Mouse (Mus musculus): Measurements from ENCODE around the gene Lamb2.

The Lamb2 gene

GRCm38 (mm10) chr9:108479721-108480351 lies at the start of gene Lamb2:
Gene Lamb2, plus strand, starts transcription at chr9:108479736.
- DNase-seq (ENCODE audit: low spot score), result no peak

- no peak for DNase-seq (ENCODE audit: low spot score)
Measured at GRCm38 (mm10) chr9:108431431-108432067, 48.0 kb upstream of the Lamb2 start.

DNA sequence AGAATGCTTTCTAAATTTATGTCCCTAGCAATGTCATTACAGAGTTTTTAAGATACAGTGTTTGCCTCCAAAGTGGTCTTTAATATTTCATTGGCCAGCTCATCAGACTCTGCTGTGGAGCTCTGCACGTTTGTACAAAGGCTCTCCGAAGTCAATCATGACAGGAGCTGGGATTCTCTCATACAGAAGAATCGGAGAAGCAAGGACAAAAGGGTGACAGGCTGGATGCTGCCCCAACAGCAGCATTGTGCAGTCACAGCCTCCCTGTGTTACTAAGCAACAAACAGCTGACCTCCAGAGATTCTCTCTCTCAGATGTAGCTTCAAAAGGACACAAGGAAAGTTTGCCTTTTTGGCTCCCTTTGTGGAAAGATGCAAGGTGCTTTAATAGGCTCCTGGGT lies 43.4 kb upstream of the Lamb2 start, which contains the start of gene BC048562:
TSS of gene BC048562 (plus strand) at position 301 of the 400 bp plus-strand sequence.
- DNase-seq (ENCODE audit: low spot score), result no peak

DNA sequence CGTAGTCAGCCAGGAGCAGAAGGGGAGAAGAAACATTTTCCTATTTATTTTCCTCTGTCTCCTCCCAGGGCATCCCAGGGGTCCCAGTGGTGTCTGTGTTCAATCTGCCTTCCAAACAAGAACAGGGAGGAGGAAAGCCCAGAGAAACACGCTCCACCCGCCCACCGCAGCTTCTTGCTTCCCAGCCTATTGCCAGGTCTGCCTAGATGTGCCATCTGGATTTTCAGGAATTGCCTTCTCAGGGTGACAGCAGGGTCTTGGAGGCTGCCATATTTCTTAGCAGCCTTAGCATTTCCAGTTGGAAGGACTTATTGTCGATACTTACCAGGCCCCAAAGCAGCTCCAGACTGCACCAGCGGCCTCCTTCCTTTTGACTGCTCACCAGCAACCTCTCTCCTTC lies 40.4 kb upstream of the Lamb2 start:
- DNase-seq (ENCODE audit: low spot score), result no peak

- DNase-seq (ENCODE audit: low spot score), result no peak
Measured at GRCm38 (mm10) chr9:108440485-108440884, 39.1 kb upstream of the Lamb2 start.

- DNase-seq (ENCODE audit: low spot score), result no peak
Measured at GRCm38 (mm10) chr9:108441236-108441919, 38.2 kb upstream of the Lamb2 start.

DNA sequence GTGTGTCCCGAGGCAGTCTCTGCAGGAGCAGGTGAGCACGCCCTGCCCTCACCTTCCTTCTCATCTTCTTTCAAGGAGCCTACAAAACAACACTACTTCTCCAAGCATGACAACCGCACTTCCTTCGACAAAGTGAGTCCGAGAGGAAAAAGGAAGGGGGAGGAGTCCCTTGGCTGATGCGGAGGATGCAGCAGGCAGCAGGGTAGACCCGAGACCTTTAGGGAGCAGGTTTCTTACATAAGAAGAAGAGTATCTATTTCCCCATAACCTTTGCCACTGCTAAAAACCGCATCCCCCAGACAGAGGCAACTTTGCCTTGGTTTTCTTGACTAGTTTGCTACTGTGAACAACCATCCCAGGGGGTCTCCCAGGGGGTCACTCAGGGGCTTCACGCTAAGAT lies 34.4 kb upstream of the Lamb2 start:
- no peak for DNase-seq (ENCODE audit: low spot score)

DNA sequence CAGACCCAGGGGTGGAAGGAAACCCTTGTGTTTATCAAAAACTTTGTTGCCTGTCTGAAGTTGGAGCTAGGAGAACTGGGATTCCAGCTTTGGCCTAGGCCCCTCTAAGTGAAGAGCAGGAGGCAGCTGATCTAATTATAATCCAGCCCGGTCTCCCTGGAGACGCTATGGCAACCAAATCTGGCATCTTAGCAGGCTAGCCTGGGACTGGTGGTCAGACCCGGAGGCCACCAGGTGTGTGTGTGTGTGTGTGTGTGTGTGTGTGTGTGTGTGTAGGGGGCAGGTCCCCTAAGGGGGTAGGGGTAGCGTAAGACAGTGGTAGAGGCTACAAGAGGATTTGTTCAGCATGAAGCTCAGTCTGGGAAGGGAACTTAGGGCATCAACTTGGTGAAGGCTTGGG lies 29.7 kb upstream of the Lamb2 start:
- DNase-seq (ENCODE audit: low spot score), result no peak

DNA sequence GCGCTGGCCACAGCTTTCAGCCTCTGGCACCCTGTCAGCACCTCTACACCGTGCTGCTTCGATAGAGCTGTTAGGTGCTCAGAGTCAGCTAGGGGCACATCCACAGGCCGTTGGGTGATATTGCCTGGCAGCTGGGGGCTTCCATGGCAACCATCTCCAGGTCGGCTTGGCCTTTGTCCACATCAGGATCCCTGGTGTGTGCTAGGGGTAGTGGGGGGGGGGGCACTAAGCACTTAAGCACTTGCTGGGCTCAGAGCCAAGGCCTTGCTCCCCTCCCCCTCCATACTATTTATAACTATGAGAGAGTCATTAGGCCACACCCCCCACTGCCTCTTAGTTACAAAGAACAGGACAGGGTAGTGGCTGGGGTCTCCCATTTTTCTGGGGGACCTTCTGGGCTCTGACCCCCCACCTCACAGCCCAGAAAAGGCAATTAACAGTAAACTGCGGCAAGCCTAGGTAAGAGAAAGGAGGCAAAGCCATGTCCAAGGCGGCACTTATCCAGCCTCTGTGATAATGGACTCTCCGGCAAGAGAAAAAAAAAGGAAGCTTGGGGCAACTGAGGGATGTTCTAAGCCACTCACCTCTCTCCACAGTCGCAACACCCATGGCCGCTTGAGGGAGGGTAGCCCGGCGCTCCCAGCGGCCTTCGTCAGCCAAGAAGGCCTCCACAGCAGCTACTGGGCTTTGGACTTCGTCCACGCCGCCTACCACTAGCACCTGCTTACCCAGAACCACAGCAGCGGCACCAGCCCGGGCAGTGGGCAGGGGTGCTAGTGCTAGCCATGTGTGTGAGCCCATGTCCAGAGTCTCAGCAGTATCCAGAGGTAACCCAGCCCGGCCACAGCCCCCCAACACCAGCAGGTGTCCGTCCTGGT lies 29.0 kb upstream of the Lamb2 start:
- DNase-seq (ENCODE audit: low spot score), result no peak

GRCm38 (mm10) chr9:108451170-108451493 lies 28.4 kb upstream of the Lamb2 start:
- DNase-seq (ENCODE audit: low spot score), result no peak

GRCm38 (mm10) chr9:108451519-108452160 lies 27.9 kb upstream of the Lamb2 start:
- no peak for DNase-seq (ENCODE audit: low spot score)

GRCm38 (mm10) chr9:108452291-108452906 lies 27.1 kb upstream of the Lamb2 start:
- peak; percentile 71 for DNase-seq (ENCODE audit: low spot score)

GRCm38 (mm10) chr9:108452911-108453310 lies 26.6 kb upstream of the Lamb2 start:
- no peak for DNase-seq (ENCODE audit: low spot score)

DNA sequence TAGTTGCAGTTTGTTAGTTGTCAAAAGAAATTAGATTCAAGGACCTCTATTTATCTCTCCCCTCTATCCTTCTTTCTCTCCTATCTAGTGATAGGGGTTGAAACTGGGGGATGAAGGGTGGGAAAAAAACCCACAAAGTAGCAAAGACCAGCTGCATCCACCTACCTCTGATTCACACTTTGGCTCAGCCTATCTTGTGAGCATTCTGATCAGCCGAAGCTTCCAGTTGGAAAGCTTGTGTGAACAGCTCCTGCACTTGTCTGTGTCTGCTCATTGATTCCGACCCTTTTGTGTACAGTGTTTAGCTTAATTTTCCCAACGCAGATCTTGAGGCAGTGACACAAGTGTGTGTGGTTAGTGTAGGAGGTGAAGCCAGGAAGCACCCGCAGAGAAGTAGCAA lies 26.1 kb upstream of the Lamb2 start:
- DNase-seq (ENCODE audit: low spot score), result no peak

DNA sequence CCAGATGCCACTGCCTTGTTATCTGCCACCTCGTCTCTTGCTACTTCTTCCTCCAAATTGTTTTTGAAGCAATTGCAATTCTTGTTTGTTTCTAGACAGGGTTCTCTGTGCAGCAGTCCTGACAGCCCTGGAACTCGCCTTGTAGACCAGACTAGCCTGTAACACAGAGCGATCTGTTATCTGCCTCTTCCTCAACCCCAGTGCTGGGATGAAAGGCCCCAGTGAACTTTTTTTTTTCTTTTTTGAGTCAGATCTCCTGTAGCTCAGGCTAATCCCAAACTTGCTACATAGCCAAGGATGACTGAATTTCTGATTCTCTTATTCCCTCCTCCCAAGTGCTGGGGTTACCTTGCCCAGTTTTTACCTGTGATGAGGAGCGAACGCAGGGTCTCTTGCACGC lies 25.1 kb upstream of the Lamb2 start:
- no peak for DNase-seq (ENCODE audit: low spot score)

DNA sequence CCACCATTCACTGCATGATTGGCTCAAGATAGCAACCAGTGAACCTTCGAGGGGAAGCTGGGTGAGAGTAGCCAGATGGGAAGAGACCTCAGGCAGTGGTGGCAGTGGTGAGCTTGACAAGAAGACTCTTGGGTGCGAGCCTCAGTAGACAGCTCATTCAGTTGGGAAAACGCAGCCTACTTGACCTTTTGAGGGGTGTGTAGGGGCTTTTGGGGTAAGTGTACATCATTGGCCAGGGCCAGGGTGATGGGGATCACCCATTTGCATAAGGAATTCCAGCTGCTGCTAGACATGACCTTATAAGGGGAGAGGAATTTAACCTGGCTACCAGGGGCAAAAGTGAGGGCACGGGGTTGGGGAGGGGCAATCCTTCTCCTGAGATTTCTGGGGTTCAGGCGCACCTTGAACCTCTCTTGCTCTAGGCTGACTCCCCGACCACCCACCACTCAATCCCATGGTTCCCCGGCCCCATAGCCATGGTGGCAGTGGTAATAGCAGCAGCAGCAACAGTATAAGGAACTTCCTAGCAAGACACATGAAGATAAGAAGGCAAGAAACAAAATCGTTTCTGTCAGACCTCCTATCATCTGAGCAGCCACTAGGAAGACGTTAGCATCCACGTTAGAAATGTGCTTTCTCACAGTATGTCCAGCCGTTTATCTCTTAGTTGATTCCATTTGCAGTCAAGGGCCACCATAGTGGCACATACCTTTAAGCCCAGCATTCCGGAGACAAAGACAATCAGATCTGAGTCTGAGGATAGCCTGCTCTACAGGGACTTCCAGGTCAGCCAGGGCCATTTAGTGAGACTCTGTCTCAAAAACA lies 23.6 kb upstream of the Lamb2 start:
- DNase-seq (ENCODE audit: low spot score), result no peak

- DNase-seq (ENCODE audit: low spot score), result no peak
Measured at GRCm38 (mm10) chr9:108456953-108457352, 22.6 kb upstream of the Lamb2 start.

DNA sequence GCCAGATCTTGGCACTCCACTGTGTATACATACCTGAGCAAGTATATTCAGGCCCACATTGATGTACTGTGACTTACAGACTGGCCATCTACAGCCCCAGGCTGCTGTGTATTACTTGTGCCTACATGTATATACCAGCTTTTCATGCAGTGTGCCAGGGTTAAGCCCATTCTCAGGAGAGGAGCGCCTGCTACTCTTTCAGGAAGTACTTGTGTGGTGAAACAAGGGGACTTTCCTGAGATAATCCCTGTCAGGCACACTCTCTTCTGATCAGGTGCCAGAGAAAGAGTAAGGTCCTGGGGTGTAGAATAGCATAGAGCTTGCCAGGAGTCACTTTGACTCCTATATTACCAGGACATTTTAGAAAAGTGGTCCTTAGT lies 19.6 kb upstream of the Lamb2 start:
- DNase-seq (ENCODE audit: low spot score), result no peak

DNA sequence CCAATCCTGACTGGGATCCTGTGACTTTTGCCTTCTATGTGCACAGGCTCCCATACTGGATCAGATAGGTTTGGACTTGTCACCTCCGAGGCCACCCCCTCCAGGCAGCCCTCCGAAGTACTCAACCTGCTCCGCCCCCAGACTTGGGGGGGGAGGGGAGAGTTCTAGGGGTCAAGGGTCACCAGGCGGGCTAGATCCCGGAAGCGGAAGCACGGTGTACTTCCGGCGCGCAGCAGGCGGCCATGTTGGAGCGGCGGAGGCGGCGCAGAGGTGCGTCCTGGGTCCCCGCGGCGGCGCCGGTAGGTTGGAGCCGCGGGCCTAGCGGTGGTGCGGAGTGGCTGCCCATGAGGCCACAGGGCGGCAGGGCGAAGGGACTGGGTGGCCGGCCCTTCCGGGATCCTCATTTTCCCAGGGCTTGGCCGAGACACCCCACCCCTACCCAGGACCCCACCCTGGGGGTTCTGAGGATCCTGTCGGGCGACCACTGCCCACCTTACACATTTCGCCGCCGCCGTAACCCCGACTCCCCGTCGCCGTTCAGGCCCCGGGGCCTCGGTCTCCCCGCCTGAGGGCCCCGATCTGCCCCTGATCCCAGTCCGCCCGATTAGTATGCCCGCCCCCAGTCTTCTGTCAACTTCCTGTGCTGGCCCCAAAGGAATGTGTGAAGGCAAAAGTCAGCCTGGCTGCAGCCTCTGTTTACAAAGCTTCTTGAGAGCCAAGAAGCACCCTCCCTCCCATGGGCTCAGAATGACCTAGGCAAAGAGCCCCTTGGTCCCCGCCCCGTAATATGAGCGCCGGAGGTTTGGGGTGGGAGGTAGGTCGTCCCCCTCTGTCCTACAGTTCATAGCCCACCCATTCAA lies 19.0 kb upstream of the Lamb2 start, which contains the start of gene Ccdc71:
TSS of gene Ccdc71 (plus strand) at position 209 of the 860 bp plus-strand sequence.
- DNase-seq (ENCODE audit: low spot score), result peak; percentile 51

DNA sequence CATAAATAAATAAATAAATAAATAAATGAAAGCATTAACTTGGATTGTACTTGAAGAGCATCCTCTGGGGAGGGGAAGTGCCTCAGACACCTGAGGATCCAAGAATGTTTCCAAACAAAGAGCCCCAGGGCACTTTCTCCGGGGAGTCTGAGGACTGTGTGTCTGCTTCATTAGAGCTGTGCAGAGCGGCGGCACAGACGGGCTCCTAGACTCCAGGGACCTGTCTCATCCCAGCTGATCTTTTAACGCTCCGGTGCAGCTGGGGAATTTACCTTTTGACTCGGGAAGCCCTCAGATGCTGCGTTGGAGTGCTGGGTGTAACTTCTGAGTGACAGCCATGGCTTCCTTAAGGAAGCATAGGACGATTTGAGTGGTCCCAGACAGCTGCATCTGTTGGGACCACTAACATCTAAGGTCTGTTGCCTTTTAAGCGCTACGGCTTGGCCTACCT lies 18.3 kb upstream of the Lamb2 start, which contains the start of gene Klhdc8b:
TSS of gene Klhdc8b (minus strand) at position 401 of the 451 bp plus-strand sequence.
- no peak for DNase-seq (ENCODE audit: low spot score)
